Mouse (Mus musculus) liver, embryonic 14 days (tissue): ENCODE measurements around the gene Tpm3-rs7. TPM values are rescaled to one million over a fixed set of nuclear protein-coding genes. Genes with fewer than 3 reads are reported as not detected.

ENCODE experiments used
- polyA plus RNA-seq: library from polyadenylated mRNA; depleted of rRNA; stranded (reverse); fragments of >200 nt; gene quantifications from 2 replicates; pipeline ENCODE4 v1.2.3, GENCODE M21; 2012; rRNA removed

Tpm3-rs7 gene
- 0.77 and 1.2 TPM in 2 replicates for polyA plus RNA-seq

DNA sequence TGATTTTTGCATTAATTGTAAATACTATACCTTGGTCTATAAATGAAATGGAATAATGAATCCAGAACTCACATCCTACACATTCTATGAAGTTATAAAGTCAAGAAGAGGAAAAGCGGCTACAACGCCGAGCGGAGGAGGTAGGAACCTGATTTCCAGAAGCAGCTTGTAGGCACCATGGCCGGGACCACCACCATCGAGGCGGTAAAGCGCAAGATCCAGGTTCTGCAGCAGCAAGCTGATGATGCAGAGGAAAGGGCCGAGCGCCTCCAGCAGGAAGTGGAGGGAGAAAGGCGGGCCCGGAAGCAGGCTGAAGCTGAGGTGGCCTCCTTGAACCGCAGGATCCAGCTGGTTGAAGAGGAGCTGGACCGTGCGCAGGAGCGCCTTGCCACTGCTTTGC lies at the start of gene Tpm3-rs7:
Tpm3-rs7 (plus strand) TSS at position 110 of the 400 bp plus-strand sequence.

